Mouse (Mus musculus): ENCODE results near the gene Arl2bp.
A peak's percentile ranks its signal among the peaks of the same experiment; 100 is the strongest.

The Arl2bp gene

GRCm38 (mm10) chr8:94695341-94695993 lies 29.1 kb downstream of the Arl2bp start:
- no peak for DNase-seq (ENCODE audit: low spot score in 2 of 2)

GRCm38 (mm10) chr8:94695994-94696384 lies 29.6 kb downstream of the Arl2bp start, which contains the start of gene Pllp:
Gene Pllp (minus strand): TSS chr8:94696278.
- DNase-seq (ENCODE audit: low spot score in 2 of 2) = no peak

- DNase-seq (ENCODE audit: low spot score in 2 of 2) = no peak
Observed at GRCm38 (mm10) chr8:94696566-94696965, 30.2 kb downstream of the Arl2bp start.

- no peak for DNase-seq (ENCODE audit: low spot score in 2 of 2)
Observed at GRCm38 (mm10) chr8:94697956-94698355, 31.6 kb downstream of the Arl2bp start.

- DNase-seq (ENCODE audit: low spot score in 2 of 2) = no peak
Observed at GRCm38 (mm10) chr8:94699366-94699765, 33.0 kb downstream of the Arl2bp start.

- DNase-seq (ENCODE audit: low spot score in 2 of 2) = no peak
Observed at GRCm38 (mm10) chr8:94700421-94700935, 34.1 kb downstream of the Arl2bp start.

GRCm38 (mm10) chr8:94702156-94702555 lies 35.8 kb downstream of the Arl2bp start:
- no peak for DNase-seq (ENCODE audit: low spot score in 2 of 2)

GRCm38 (mm10) chr8:94702844-94703813 lies 36.7 kb downstream of the Arl2bp start:
- peak; percentile 72 to 83 for DNase-seq (ENCODE audit: low spot score in 2 of 2)

GRCm38 (mm10) chr8:94703972-94704668 lies 37.7 kb downstream of the Arl2bp start:
- DNase-seq (ENCODE audit: low spot score in 2 of 2) = peak; percentile 89 to 98

GRCm38 (mm10) chr8:94704669-94704984 lies 38.2 kb downstream of the Arl2bp start:
- DNase-seq (ENCODE audit: low spot score in 2 of 2) = no peak

- no peak for DNase-seq (ENCODE audit: low spot score in 2 of 2)
Observed at GRCm38 (mm10) chr8:94705581-94706245, 39.3 kb downstream of the Arl2bp start.

GRCm38 (mm10) chr8:94706732-94707395 lies 40.5 kb downstream of the Arl2bp start:
- DNase-seq (ENCODE audit: low spot score in 2 of 2) = peak; percentile 66 to 71

GRCm38 (mm10) chr8:94710336-94710735 lies 43.9 kb downstream of the Arl2bp start:
- DNase-seq (ENCODE audit: low spot score in 2 of 2) = no peak

GRCm38 (mm10) chr8:94711160-94711718 lies 44.8 kb downstream of the Arl2bp start:
- DNase-seq (ENCODE audit: low spot score in 2 of 2) = peak; percentile 70 to 74

- DNase-seq (ENCODE audit: low spot score in 2 of 2) = no peak
Observed at GRCm38 (mm10) chr8:94714556-94714955, 48.2 kb downstream of the Arl2bp start.

GRCm38 (mm10) chr8:94715871-94716270 lies 49.5 kb downstream of the Arl2bp start:
- DNase-seq (ENCODE audit: low spot score in 2 of 2) = peak; percentile 34 to 36

- no peak for DNase-seq (ENCODE audit: low spot score in 2 of 2)
Observed at GRCm38 (mm10) chr8:94716841-94717240, 50.4 kb downstream of the Arl2bp start.

Measured in heart, adult 9 months (tissue).